Mouse (Mus musculus) limb, embryonic 10.5 days (tissue): Measurements from ENCODE around the gene Hlcs. TPM values are rescaled to one million over a fixed set of nuclear protein-coding genes. Genes with fewer than 3 reads are reported as not detected.
A peak's percentile ranks its signal among the peaks of the same experiment; 100 is the strongest.

ENCODE experiments used
- DNase-seq: peaks from one replicate; pipeline ENCODE4 v3.0.0-alpha.2; 2017; ENCODE audit warnings: low spot score
- H3K27ac ChIP-seq: fragments of 300-500 bp; sonication (generic); 2 replicates; pipeline ENCODE4 v1.5.1; 2016; ENCODE audit warnings: mild to moderate bottlenecking
- H3K27me3 ChIP-seq: fragments of 300-500 bp; sonication (generic); 2 replicates; pipeline ENCODE4 v1.6.1; 2016; ENCODE audit warnings: low read depth, mild to moderate bottlenecking; ENCODE audit not compliant: poor library complexity, severe bottlenecking
- H3K36me3 ChIP-seq: fragments of 300-500 bp; sonication (generic); 2 replicates; pipeline ENCODE4 v1.6.1; 2016; ENCODE audit warnings: mild to moderate bottlenecking, moderate library complexity
- H3K4me1 ChIP-seq: fragments of 300-500 bp; sonication (generic); 2 replicates; pipeline ENCODE4 v1.6.1; 2016
- H3K4me3 ChIP-seq: fragments of 300-500 bp; sonication (generic); 2 replicates; pipeline ENCODE4 v1.5.1; 2016; ENCODE audit warnings: mild to moderate bottlenecking, moderate library complexity
- H3K9me3 ChIP-seq: fragments of 300-500 bp; sonication (generic); replicated peaks from 2 replicates; pipeline ENCODE4 v1.6.1; 2016; ENCODE audit warnings: mild to moderate bottlenecking
- WGBS: fragments of 180-500 bp; shearing (Covaris S2); methylation state at CpG from one replicate; pipeline ENCODE4 v1.1.7; 2016; 5-methylcytosine and 5-hydroxymethylcytosine counted together
- polyA plus RNA-seq: library from polyadenylated mRNA; unstranded; fragments of >200 nt; fragmentation: Nextera tagmentation; extraction: Ambion mirVana; gene quantifications from 2 replicates; pipeline ENCODE4 v1.2.1, GENCODE M21; 2016

The Hlcs gene
- polyA plus RNA-seq, 1 experiment from 2014 or later, result 11.7 TPM

- Histone ChIP-seq H3K4me3 (0 out of 2 replicates have a peak overlapping the region, but pooled peaks have one; percentile 3), H3K36me3 (no peaks in the 10 kb centered on the region), H3K9me3 (no peaks in the 10 kb centered on the region), H3K27ac (peak overlapping the region; percentile 85), H3K4me1 (peaks cover 77% of the 10 kb centered on the region), H3K27me3 (peaks cover 14% of the 10 kb centered on the region; the same call in 1 of the 2 replicates)
- DNase-seq, result no peak
- WGBS, result 89% methylated on average over 8 of the region's 8 CpGs
These were observed 66.4 kb downstream of the Hlcs start for GRCm38 (mm10) chr16:94246976-94247375.

DNA sequence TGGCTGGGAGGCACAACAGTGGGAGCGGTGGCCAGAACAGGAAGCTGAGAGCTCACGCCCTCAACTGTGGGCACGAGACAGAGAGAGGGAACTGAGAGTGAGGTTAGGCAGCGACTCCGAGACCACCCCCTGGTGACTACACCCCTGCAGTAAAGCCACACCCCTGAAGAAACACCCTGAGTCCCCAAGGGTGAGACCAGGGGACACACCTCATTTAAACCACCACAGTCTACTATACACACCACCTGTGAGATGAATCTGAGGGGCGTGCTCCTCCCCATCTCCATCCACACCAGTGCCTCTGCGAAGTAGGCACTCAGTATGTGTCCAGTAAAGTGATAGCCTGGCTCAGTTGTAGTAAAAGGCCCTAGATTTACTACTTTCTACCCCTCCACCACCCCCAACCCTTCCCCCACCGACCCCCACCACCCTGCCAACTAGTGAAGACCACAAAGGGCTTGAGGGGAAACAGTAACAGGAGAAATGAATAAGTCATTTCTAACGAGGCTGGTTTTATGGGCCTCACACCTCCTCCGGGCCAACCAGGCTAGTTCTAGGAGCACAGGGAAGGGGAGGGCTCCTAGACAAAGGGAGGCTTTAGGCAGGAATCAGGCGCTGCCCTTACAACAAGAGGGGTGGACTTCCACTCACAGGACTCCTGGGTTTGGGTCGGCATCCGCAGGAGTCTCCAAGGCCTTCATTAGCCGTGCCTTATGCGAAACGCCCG, 67.2 kb downstream of the Hlcs start:
- WGBS, result 47% methylated on average over 17 of the region's 17 CpGs
- Histone ChIP-seq H3K9me3 (no peaks in the 10 kb centered on the region), H3K27me3 (peaks cover 14% of the 10 kb centered on the region; the same call in 1 of the 2 replicates), H3K4me1 (peaks cover 70% of the 10 kb centered on the region), H3K27ac (peak overlapping the region; percentile 85), H3K36me3 (no peaks in the 10 kb centered on the region), H3K4me3 (peak overlapping the region; percentile 3; the same call in 1 of the 2 replicates)
- peak; percentile 66 for DNase-seq

- H3K27ac ChIP-seq, result no peak overlapping the region
- no peaks in the 10 kb centered on the region for H3K36me3 ChIP-seq
- peaks cover 63% of the 10 kb centered on the region for H3K4me1 ChIP-seq
- DNase-seq, result no peak
- no peaks in the 10 kb centered on the region for H3K9me3 ChIP-seq
- WGBS, result 94% methylated on average over 10 of the region's 10 CpGs
- H3K4me3 ChIP-seq, result no peak overlapping the region
- H3K27me3 ChIP-seq, result peaks cover 14% of the 10 kb centered on the region
These were observed 72.2 kb downstream of the Hlcs start for GRCm38 (mm10) chr16:94241126-94241525.

DNA sequence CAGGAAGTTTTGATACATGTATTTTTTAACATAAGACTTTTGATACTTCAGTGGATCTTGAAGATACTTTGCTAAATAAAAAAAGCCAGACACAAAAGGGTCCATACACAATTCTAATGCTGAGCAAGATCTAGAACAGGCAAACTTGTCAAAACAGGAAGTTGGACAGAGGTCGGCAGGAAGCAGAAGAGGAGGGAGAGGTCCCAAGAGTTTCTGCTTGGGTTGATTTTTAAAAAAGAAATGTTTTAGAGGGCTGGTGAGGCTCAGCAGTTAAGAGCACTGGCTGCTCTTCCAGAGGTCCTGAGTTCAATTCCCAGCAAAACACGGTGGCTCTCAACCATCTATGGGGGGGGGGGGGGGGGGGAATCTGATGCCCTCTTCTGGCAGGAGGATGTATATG, 73.2 kb downstream of the Hlcs start:
- H3K9me3 ChIP-seq, result no peaks in the 10 kb centered on the region
- peaks cover 56% of the 10 kb centered on the region for H3K4me1 ChIP-seq
- H3K36me3 ChIP-seq, result no peaks in the 10 kb centered on the region
- DNase-seq, result no peak
- H3K4me3 ChIP-seq, result no peak overlapping the region
- 52% methylated on average over 2 of the region's 2 CpGs for WGBS
- peaks cover 14% of the 10 kb centered on the region for H3K27me3 ChIP-seq
- no peak overlapping the region for H3K27ac ChIP-seq

- no peak overlapping the region for H3K27ac ChIP-seq
These were observed 73.8 kb downstream of the Hlcs start for GRCm38 (mm10) chr16:94239567-94239966.

GRCm38 (mm10) chr16:94239146-94239545, 74.2 kb downstream of the Hlcs start:
- H3K4me3 ChIP-seq, result no peak overlapping the region
- 94% methylated on average over 7 of the region's 7 CpGs for WGBS
- H3K27me3 ChIP-seq, result peaks cover 14% of the 10 kb centered on the region
- H3K27ac ChIP-seq, result no peak overlapping the region
- H3K4me1 ChIP-seq, result peaks cover 49% of the 10 kb centered on the region
- H3K9me3 ChIP-seq, result no peaks in the 10 kb centered on the region
- DNase-seq, result no peak
- H3K36me3 ChIP-seq, result no peaks in the 10 kb centered on the region

More at GRCm38 (mm10) chr16:94239567-94239966, 73.8 kb downstream of the Hlcs start:
- no peak for DNase-seq
- H3K4me3 ChIP-seq, result no peak overlapping the region
- peaks cover 50% of the 10 kb centered on the region for H3K4me1 ChIP-seq
- H3K27me3 ChIP-seq, result peaks cover 14% of the 10 kb centered on the region
- no peaks in the 10 kb centered on the region for H3K9me3 ChIP-seq
- H3K36me3 ChIP-seq, result no peaks in the 10 kb centered on the region
- 87% methylated on average over 6 of the region's 6 CpGs for WGBS

DNA sequence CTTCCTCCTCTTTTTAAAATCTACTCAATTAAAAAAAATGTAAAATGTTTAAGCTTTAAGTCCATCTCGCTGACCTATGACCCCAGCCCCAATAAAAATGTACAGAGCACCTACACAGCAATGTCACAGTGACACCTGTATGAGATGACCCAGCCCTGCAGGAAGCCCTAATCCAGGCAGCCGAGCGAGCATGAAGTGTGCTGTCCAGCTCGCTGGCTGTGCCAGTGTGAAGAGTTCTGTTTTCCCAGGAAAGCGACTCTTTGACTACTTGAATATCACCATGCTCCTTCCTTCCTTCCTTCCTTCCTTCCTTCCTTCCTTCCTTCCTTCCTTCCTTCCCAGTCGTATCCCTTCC, 76.3 kb downstream of the Hlcs start:
- Histone ChIP-seq H3K36me3 (no peaks in the 10 kb centered on the region), H3K27ac (peak overlapping the region; percentile 20; the same call in 1 of the 2 replicates), H3K9me3 (no peaks in the 10 kb centered on the region), H3K27me3 (peaks cover 20% of the 10 kb centered on the region), H3K4me3 (no peak overlapping the region), H3K4me1 (peaks cover 48% of the 10 kb centered on the region)
- 61% methylated on average over 6 of the region's 6 CpGs for WGBS
- no peak for DNase-seq

DNA sequence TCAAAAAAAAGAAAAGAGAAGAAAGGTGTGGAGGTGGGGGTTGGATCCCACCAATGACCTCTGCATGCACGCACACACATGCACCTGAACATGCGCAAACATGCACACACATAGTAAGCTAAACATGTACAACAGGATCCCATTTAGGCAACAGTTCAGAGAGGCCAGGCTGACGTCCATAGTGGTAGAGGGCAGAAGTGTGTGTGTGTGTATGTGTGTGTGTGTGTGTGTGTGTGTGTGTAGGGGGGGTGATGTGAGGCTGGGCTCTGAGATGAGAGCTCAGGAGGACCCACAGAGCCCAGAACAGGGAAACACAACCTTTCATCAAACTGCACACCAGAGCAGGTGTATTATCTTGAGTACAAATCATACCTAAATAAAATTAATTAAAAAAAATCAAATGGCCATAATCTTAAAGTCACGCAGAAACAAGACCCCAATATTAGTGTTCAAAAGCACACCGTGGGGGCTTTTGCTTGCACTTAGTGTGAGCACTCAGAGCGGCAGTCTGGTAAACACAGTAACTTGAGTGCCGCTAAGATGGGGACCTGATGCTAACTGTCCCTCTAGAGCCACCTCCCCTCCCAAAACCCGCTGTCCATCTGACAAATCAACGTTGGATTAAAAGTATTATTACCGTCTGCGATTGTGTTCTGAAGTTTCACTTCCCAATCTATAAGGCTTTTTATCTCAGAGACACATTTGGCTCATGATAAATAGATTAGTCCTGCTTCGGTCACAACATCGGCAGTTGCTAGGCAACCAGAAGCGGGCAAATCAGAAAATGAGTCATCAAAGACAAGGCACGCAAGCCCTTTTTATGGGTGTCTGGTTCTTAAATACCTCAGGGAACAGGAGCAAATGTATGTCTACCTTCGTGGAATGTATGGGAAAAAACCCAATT, 76.9 kb downstream of the Hlcs start:
- 72% methylated on average over 16 of the region's 16 CpGs for WGBS
- no peak overlapping the region for H3K27ac ChIP-seq
- H3K4me3 ChIP-seq, result no peak overlapping the region
- no peak for DNase-seq
- peaks cover 50% of the 10 kb centered on the region for H3K4me1 ChIP-seq
- peaks cover 24% of the 10 kb centered on the region for H3K27me3 ChIP-seq
- no peaks in the 10 kb centered on the region for H3K36me3 ChIP-seq
- no peaks in the 10 kb centered on the region for H3K9me3 ChIP-seq

DNA sequence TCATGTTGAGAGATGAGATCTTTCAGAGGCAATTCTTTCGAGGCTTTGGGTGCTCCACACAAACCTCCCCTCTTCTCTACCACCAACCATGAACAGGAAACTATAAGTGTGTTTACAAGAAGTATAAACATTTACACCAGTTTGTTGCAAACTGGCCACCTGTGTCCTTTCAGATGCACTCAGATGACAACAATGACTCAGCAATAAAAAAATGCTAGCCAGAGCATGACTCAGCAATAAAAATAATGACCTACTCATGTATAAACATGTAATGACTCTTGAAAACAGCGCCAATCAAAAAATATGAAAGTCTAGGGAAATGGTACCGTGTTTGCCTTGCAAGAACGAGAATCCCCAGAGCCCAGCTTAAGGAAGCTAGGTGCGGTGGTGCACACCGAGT, 77.7 kb downstream of the Hlcs start:
- no peak overlapping the region for H3K27ac ChIP-seq
- peaks cover 32% of the 10 kb centered on the region for H3K27me3 ChIP-seq
- H3K4me1 ChIP-seq, result peaks cover 52% of the 10 kb centered on the region
- H3K4me3 ChIP-seq, result no peak overlapping the region
- H3K9me3 ChIP-seq, result no peaks in the 10 kb centered on the region
- WGBS, result 91% methylated on average over 6 of the region's 6 CpGs
- no peak for DNase-seq
- no peaks in the 10 kb centered on the region for H3K36me3 ChIP-seq

DNA sequence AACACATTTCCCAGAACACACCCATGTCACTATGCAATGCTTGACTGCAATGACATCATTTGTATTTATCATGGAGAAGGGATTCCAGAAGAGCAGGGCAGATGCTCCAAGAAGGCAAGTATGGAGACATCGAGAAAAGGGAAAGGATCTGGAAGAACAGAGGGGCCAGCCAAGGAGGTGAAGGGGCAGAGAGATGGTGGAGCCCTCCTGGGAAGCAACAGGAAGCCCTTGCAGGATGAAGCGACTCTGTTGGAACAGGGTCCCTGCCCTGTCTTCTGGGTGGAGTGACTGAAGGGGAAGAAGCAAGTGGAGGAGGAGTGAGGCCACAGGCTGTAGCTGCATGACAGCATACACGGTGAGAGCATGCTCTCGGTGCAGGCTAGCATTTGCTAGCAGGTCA, 79.2 kb downstream of the Hlcs start:
- Histone ChIP-seq H3K4me1 (peaks cover 53% of the 10 kb centered on the region), H3K27me3 (peaks cover 42% of the 10 kb centered on the region), H3K4me3 (no peak overlapping the region), H3K36me3 (peaks cover 7% of the 10 kb centered on the region; the same call in 1 of the 2 replicates), H3K27ac (peak overlapping the region; percentile 7), H3K9me3 (no peaks in the 10 kb centered on the region)
- 77% methylated on average over 4 of the region's 4 CpGs for WGBS
- DNase-seq, result no peak

- 85% methylated on average over 12 of the region's 12 CpGs for WGBS
- Histone ChIP-seq H3K36me3 (peaks cover 7% of the 10 kb centered on the region; the same call in 1 of the 2 replicates), H3K27me3 (peaks cover 50% of the 10 kb centered on the region), H3K4me3 (no peak overlapping the region), H3K4me1 (peaks cover 52% of the 10 kb centered on the region), H3K27ac (no peak overlapping the region), H3K9me3 (no peaks in the 10 kb centered on the region)
- DNase-seq, result no peak
These were observed 82.3 kb downstream of the Hlcs start for GRCm38 (mm10) chr16:94230909-94231575.

DNA sequence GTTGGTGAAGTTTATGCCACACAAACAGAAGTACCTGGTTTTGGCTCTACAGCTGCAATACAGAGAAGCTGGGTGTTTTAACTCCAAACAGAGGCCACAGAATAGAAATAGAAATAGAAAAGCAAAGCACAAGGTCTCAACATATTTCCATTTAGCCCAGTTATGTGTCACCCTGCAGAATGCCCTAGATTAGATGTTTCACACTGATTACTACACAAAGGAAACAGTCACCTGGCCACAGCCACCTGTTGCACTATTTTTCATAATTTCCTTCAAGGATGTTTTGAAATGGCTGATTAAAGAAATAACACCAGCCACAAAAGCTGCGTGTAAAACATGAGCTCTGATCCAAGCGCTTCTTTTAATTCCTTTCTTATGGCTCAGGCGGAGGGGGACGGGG, 82.9 kb downstream of the Hlcs start:
- peaks cover 54% of the 10 kb centered on the region for H3K27me3 ChIP-seq
- WGBS, result 85% methylated on average over 4 of the region's 4 CpGs

More for the DNA sequence above, 82.9 kb downstream of the Hlcs start:
- Histone ChIP-seq H3K36me3 (peaks cover 7% of the 10 kb centered on the region; the same call in 1 of the 2 replicates), H3K27ac (no peak overlapping the region), H3K4me1 (peaks cover 52% of the 10 kb centered on the region), H3K4me3 (no peak overlapping the region), H3K9me3 (no peaks in the 10 kb centered on the region)
- DNase-seq, result no peak
